Mouse (Mus musculus) liver, postnatal 0 days (tissue): ENCODE data around the gene Cfap45. TPM values are rescaled to one million over a fixed set of nuclear protein-coding genes. Genes with fewer than 3 reads are reported as not detected.
A peak's percentile ranks its signal among the peaks of the same experiment; 100 is the strongest.

Experiments
- ATAC-seq: fragments of 200-750 bp; cut with Nextera tagmentation; 2 replicates; pipeline ENCODE4 v1.8.0; 2017; ENCODE audit warnings: mild to moderate bottlenecking, moderate library complexity
- DNase-seq: peaks from one replicate; pipeline ENCODE4 v3.0.0-alpha.2; 2016
- H3K27ac ChIP-seq: fragments of 300-500 bp; sonication (generic); 2 replicates; pipeline ENCODE4 v1.5.1; 2014; ENCODE audit warnings: antibody characterized with exemption, moderate library complexity, mild to moderate bottlenecking, low read depth
- H3K27me3 ChIP-seq: fragments of 300-500 bp; sonication (generic); 2 replicates; pipeline ENCODE4 v1.6.1; 2014; ENCODE audit warnings: low read length, control low read depth, mixed read lengths; ENCODE audit not compliant: insufficient read depth
- H3K36me3 ChIP-seq: fragments of 300-500 bp; sonication (generic); replicated peaks from 2 replicates; pipeline ENCODE4 v1.6.1; 2014; ENCODE audit warnings: mild to moderate bottlenecking, control low read depth, low read length, moderate library complexity, mixed read lengths; ENCODE audit not compliant: insufficient read depth
- H3K4me1 ChIP-seq: fragments of 300-500 bp; sonication (generic); 2 replicates; pipeline ENCODE4 v1.6.1; 2014; ENCODE audit warnings: antibody characterized with exemption, mild to moderate bottlenecking, control low read depth; ENCODE audit not compliant: insufficient read depth
- H3K4me2 ChIP-seq: fragments of 300-500 bp; sonication (generic); 2 replicates; pipeline ENCODE4 v1.6.1; 2014; ENCODE audit warnings: low read depth, mild to moderate bottlenecking, low read length, moderate library complexity, mixed read lengths
- H3K4me3 ChIP-seq: fragments of 300-500 bp; sonication (generic); 2 replicates; pipeline ENCODE4 v1.5.1; 2014; ENCODE audit warnings: low read depth, low read length
- H3K9ac ChIP-seq: fragments of 300-500 bp; sonication (generic); replicated peaks from 2 replicates; pipeline ENCODE4 v1.6.1; 2014; ENCODE audit warnings: mild to moderate bottlenecking, moderate library complexity
- H3K9me3 ChIP-seq: fragments of 300-500 bp; sonication (generic); 2 replicates; pipeline ENCODE4 v1.6.1; 2016; ENCODE audit warnings: mild to moderate bottlenecking, control low read depth, low read length, mixed read lengths
- CTCF ChIP-seq: sonication (generic); IDR thresholded peaks from 2 replicates; pipeline ENCODE4 v1.5.1; 2016; ENCODE audit warnings: antibody characterized with exemption, low read depth
- EP300 ChIP-seq: IDR thresholded peaks from 2 replicates; pipeline ENCODE4 v1.6.1; 2016; ENCODE audit warnings: antibody characterized with exemption, low read depth, mild to moderate bottlenecking
- WGBS: fragments of 180-500 bp; shearing (Covaris S2); extraction: QIAGEN DNeasy Blood & Tissue Kit; methylation state at CpG from one replicate; pipeline ENCODE4 v1.1.7; 2014; ENCODE audit not compliant: insufficient replicate concordance; 5-methylcytosine and 5-hydroxymethylcytosine counted together
- polyA plus RNA-seq: library from polyadenylated mRNA; unstranded; fragments of >200 nt; fragmentation: Nextera tagmentation; extraction: Ambion mirVana; gene quantifications from 2 replicates; pipeline ENCODE4 v1.2.1, GENCODE M21; 2015

Gene Cfap45
- polyA plus RNA-seq, 1 experiment from 2014 or later, result 0.32 TPM

- H3K27me3 ChIP-seq, result no peaks in the 10 kb centered on the region
These were observed 39.5 kb upstream of the Cfap45 start for GRCm38 (mm10) chr1:172481111-172481510.

DNA sequence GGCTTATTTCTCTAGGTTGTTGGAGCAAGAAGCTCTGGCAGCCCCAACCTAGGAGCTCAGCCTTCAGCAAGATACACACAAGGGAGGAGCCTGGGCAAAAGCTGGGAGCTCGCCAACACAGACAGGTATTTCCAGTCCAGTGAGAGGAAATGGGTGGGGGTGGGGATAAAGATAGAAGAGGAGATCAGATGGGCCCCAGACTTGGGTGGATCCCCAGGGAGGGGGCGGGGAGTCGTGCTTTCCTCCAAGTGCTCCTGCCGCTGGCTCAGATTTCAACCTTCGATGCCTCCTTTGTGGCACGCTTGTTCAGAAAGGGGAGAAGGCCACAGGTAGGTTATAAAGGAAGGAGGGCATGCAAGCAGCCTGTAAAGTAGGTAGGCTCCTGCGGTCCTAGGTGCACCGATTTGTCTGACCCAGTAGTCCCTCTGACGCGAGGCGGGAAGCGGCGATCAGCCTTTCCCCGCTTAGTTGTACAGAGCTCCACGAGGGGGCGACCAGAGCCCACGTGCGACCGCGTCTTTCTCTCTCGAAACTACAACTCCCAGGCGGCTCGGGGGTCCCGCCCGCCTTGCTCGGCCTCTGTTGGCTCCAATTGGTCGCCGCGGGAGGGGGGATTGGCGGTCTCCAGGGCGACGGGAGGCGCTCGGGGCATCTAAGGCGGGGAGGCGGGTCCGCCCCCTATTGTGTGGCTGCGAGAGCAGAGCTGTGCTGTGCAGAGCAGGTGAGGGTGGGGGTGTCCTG lies 38.9 kb upstream of the Cfap45 start, which contains the start of gene Igsf9:
TSS of gene Igsf9 (plus strand) at position 249 of the 741 bp plus-strand sequence.
- Histone ChIP-seq H3K4me1 (peaks cover 16% of the 10 kb centered on the region), H3K27ac (no peak within 1 kb of the TSS), H3K4me3 (peak within 1 kb of the TSS; percentile 40), H3K9ac (0 out of 2 replicates have a peak within 1 kb of the TSS, but pooled peaks have one; percentile 1), H3K27me3 (no peaks in the 10 kb centered on the region), H3K9me3 (no peaks in the 10 kb centered on the region), H3K4me2 (peak within 1 kb of the TSS; percentile 64), H3K36me3 (no peaks in the 10 kb centered on the region)
- under 1% methylated on average over 38 of the region's 38 CpGs for WGBS
- peak; percentile 85 for DNase-seq
- TF ChIP-seq CTCF, result peak; percentile 64
- TF ChIP-seq EP300, result no peak
- ATAC-seq, result peak; percentile 84

More at GRCm38 (mm10) chr1:172481111-172481510, 39.5 kb upstream of the Cfap45 start:
- DNase-seq (no peak), ATAC-seq (no peak)
- Histone ChIP-seq H3K9ac (no peak overlapping the region), H3K4me2 (peak overlapping the region; percentile 64), H3K4me1 (peaks cover 16% of the 10 kb centered on the region), H3K9me3 (no peaks in the 10 kb centered on the region), H3K27ac (no peak overlapping the region), H3K4me3 (no peak overlapping the region), H3K36me3 (no peaks in the 10 kb centered on the region)
- TF ChIP-seq CTCF (no peak), EP300 (no peak)
- 6% methylated on average over 13 of the region's 13 CpGs for WGBS

- Histone ChIP-seq H3K4me3 (peak overlapping the region; percentile 40), H3K36me3 (no peaks in the 10 kb centered on the region), H3K9ac (no peak overlapping the region), H3K4me2 (peak overlapping the region; percentile 64), H3K9me3 (no peaks in the 10 kb centered on the region), H3K27ac (no peak overlapping the region), H3K27me3 (no peaks in the 10 kb centered on the region), H3K4me1 (peaks cover 16% of the 10 kb centered on the region)
- 25% methylated on average over 12 of the region's 12 CpGs for WGBS
- ATAC-seq, result no peak
- TF ChIP-seq EP300 (no peak), CTCF (no peak)
- DNase-seq, result no peak
These were observed 37.9 kb upstream of the Cfap45 start for GRCm38 (mm10) chr1:172482518-172483360.

DNA sequence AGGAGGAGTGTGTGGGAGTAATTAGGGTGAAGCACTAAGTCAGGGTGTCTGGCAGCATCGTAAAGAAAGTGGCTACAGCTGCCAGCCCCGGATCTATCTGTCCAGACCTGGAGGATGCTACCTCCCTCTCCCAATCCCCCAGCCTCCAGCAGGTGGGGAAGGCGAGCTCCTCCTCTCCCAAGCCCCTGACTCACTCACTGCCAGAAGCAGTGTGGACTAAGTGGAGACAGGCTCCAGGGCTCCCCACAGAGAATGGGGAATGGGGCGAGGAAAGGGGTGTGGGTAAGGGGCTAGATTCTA lies 37.3 kb upstream of the Cfap45 start:
- Histone ChIP-seq H3K27me3 (no peaks in the 10 kb centered on the region), H3K4me2 (no peak overlapping the region), H3K4me3 (no peak overlapping the region), H3K4me1 (peaks cover 16% of the 10 kb centered on the region), H3K9ac (no peak overlapping the region), H3K27ac (no peak overlapping the region), H3K9me3 (no peaks in the 10 kb centered on the region), H3K36me3 (no peaks in the 10 kb centered on the region)
- WGBS, result 44% methylated on average over 4 of the region's 4 CpGs
- ATAC-seq (no peak), DNase-seq (no peak)
- TF ChIP-seq CTCF (no peak), EP300 (no peak)

GRCm38 (mm10) chr1:172484236-172484635 lies 36.4 kb upstream of the Cfap45 start:
- ATAC-seq (no peak), DNase-seq (no peak)
- no peaks in the 10 kb centered on the region for H3K9me3 ChIP-seq
- no peaks in the 10 kb centered on the region for H3K36me3 ChIP-seq
- H3K4me2 ChIP-seq, result no peak overlapping the region
- TF ChIP-seq CTCF (no peak), EP300 (no peak)
- peaks cover 16% of the 10 kb centered on the region for H3K4me1 ChIP-seq
- H3K27me3 ChIP-seq, result no peaks in the 10 kb centered on the region
- no peak overlapping the region for H3K27ac ChIP-seq
- H3K9ac ChIP-seq, result no peak overlapping the region
- 79% methylated on average over 11 of the region's 11 CpGs for WGBS
- no peak overlapping the region for H3K4me3 ChIP-seq

DNA sequence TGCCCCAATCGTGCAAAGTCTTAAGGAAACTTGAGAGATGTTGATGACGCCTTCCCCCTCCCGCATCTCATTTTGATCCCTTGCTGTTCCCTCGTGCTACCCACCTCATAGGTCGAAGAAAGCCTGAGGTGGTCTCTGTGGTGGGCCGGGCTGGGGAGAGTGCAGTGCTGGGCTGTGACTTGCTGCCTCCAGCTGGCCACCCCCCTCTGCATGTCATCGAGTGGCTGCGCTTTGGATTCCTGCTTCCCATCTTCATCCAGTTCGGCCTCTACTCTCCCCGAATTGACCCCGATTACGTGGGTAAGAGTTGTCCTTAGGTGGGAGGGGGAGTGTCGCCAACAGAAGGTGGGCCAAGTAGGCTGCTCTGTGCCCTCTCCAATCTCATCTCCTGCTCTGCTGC lies 35.9 kb upstream of the Cfap45 start:
- Histone ChIP-seq H3K27ac (no peak overlapping the region), H3K4me1 (peaks cover 16% of the 10 kb centered on the region), H3K4me2 (no peak overlapping the region), H3K4me3 (no peak overlapping the region), H3K36me3 (no peaks in the 10 kb centered on the region), H3K27me3 (no peaks in the 10 kb centered on the region), H3K9ac (no peak overlapping the region), H3K9me3 (no peaks in the 10 kb centered on the region)
- ATAC-seq (no peak), DNase-seq (no peak)
- 80% methylated on average over 13 of the region's 13 CpGs for WGBS
- TF ChIP-seq EP300 (no peak), CTCF (no peak)
